Mouse (Mus musculus): ENCODE data around the gene Erp29.

DNA sequence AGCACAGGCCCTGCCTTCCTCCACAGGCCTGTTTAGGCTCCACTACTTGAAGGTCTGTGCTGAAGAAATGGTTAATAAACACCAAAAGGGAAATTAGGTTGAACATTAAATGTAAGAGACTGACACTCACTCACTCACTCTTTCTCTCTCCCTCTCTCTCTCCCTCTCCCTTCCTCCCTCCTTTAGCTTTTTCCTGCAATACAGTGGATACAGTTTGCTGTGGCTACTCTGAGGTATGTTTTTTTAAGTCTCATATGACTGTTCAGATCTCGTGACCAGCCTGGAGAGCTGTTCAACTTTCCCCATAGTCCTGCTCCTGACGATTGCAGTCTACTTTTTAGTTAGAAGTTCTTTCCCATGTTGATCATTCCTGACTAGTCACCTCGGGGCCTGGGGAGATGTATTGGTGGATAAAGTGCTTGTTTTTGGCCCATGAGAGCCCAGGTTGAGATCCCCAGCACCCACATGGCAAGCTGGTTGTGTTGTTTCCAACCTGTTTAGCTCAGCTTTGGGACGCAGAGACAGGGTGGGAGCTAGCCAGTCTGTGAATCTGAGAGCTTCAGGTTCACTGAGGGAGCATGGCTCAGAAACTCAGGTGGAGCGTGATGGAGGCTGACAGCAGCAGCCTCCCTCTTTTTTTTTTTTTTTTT lies 11.4 kb upstream of the Erp29 start:
- no peak for TF ChIP-seq CTCF (IDR thresholded peaks at IDR 0.05; ENCODE audit: insufficient read depth, low read depth, low read length)
- no peak for TF ChIP-seq POLR2A (IDR thresholded peaks at IDR 0.05; ENCODE audit: insufficient read depth, low read depth, low read length)

Measured in olfactory bulb, adult 2 months (tissue).